Mouse (Mus musculus) testis, postnatal 14 days (tissue): Measurements from ENCODE around the gene Gm11983.
"Not testable (repeated sequence)": the region's sequence is repeated elsewhere in the genome, so short reads cannot be mapped to it uniquely, and the experiment has no call there.

Source experiments
- DNase-seq: peaks from one replicate; pipeline ENCODE4 v3.0.0; 2021; ENCODE audit warnings: low spot score

The Gm11983 gene

DNA sequence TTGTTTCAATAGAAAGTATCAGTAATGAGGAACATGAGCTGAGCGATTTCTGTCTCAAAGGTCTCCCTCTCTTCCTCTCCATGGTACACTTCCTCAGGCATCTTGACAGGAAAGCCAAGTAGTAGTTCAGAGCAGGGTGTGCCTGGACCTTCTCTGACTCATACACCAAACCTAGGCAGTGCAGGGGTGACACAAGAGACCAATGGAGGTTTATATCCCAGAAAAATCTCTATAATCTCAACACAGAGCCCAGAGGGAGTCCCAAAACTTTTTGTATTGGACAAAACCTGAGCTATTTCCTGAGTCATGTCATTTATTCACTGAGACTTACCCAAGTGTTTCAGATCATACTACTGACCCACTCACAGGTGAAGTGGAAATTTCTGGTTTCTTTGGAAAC lies at the start of gene Gm11983:
Gene Gm11983 (minus strand): TSS at position 101 of the 400 bp plus-strand sequence.
- DNase-seq = no peak

- not testable (repeated sequence) for DNase-seq
Observed at GRCm38 (mm10) chr11:6883045-6883444, 45.6 kb upstream of the Gm11983 start.

- peak; percentile 44 for DNase-seq
Observed at GRCm38 (mm10) chr11:6881614-6882013, 44.2 kb upstream of the Gm11983 start.

DNA sequence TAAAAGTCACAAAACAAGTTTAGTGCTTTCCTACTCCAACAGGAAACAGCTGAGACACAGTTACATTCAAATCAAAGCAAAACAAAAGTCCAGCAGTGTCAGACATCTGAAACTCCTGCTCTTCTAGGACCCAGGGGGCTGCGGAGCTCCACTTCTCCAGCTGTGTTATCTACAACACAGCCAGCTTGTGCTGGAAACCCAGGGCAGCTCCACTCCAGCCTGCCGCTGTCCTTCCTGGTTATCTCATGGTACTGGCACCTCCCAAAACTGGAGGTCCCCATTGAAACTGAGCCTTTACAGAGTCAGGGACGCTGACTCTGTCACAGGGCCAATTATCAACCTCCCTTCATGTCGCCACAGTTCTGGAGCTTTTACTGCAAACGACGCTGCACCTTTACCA lies 40.3 kb upstream of the Gm11983 start:
- no peak for DNase-seq

GRCm38 (mm10) chr11:6870947-6871346 lies 33.5 kb upstream of the Gm11983 start:
- no peak for DNase-seq

DNA sequence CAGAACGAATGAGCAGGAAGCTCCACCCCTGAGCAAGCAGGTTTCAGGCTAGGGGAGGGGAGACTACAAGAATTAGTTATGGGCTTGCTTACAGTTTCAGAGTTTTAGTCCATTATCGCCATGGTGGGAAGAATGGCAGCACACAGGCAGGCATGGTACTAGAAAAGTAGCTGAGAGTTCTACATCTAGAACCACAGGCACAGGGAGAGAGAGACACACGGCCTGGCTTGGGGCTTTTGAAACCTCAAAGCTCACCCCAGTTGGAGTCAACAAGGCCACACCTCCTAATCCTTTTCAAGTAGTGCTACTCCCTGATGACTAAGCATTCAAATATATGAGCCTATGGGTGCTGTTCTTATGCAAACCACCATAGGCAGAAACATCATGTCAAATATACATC lies 28.1 kb upstream of the Gm11983 start:
- no peak for DNase-seq

- no peak for DNase-seq
Observed at GRCm38 (mm10) chr11:6862185-6862584, 24.7 kb upstream of the Gm11983 start.

GRCm38 (mm10) chr11:6859898-6860858 lies 22.7 kb upstream of the Gm11983 start:
- DNase-seq = no peak

DNA sequence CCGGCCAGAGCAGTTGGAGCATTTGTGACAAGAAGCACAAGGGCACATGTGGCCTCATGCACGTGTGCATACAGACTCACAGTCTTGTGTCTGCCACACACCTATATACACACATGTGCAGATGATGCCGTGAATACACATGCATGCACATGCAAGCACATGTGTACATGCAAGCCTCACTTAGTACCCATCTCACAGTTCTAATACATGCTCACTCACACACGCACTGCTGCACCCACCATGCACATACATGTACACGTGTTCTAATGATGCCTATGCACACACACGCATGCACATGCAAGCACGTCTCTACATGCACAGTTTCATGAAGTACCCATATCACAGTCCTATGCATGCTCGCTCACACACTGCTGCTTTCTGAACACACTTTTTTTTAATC lies 21.6 kb upstream of the Gm11983 start:
- no peak for DNase-seq

DNA sequence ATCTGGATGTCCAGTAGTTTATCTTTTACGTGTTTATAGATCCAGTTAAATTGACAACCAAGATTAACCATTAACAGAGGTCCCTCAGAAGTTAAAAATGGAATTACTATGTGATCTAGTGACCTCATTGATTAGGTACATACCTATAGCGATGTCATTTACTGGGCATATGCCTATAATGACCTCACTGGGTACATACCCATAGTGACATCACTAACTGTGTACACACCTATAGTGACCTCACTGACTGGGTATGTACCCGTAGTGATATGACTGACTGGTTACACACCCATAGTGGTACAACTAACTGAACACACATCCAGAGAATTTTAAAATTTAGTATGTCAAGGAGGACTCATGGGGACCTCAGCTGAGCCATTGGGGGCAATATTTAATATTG lies 18.5 kb upstream of the Gm11983 start:
- no peak for DNase-seq

DNA sequence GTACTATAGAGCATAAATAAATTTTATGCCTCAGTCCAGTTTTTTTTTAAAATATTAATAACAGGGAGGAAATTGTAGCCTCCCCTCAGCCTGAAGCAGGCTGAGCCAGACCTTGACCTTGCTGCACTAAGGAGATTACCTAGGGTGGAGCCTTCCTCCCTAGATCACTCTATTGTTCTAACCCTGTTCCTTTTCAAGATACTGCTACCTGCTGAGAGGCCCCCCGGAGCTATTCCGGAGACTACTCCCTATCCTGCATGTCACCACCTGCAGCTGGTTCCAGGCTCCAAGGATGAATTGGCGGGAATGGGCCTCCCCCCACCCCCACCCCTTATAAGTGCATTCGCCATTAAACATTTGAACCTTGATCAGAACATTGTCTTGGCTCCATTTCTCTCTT lies 15.9 kb upstream of the Gm11983 start:
- DNase-seq = not testable (repeated sequence)

GRCm38 (mm10) chr11:6843831-6844230 lies 6.4 kb upstream of the Gm11983 start:
- no peak for DNase-seq

DNA sequence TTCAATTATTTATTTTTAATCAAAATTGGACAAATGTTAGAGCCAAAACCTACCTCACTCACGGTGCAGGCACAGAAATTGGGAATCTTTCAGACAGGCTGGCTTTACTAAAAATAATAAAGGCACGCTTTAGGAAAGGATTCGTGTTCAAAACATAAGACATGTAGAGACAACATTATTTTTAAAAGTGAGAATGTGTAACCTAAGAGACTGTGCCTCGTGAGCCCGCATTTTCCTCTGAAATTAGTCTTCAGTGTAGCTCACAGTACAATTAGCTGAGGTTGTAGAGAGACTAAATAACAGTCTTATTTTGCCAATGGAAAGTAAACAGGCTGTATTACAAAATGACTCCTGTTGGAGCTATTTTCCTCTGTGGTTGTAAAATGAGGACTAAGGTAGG lies 4.7 kb upstream of the Gm11983 start:
- no peak for DNase-seq

DNA sequence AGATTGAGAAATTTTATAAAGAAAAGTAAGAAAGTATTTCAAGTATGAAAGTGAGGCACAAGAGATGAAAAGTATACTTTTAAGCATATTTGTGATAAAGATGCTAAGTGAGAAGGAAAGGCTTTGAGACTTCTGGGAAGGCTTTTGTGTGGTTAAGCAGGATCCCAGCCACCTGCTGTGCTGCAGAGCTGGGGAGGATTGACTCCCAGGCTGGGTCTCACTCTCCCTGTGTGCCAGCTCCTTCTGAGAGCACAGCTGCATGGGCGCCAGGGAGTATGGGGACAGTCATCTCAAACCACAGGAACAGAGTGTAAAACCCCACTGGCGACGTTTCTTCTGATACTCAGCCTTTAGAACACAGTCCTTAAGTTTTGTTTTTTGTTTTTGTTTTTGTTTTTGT lies 3.3 kb upstream of the Gm11983 start:
- no peak for DNase-seq

DNA sequence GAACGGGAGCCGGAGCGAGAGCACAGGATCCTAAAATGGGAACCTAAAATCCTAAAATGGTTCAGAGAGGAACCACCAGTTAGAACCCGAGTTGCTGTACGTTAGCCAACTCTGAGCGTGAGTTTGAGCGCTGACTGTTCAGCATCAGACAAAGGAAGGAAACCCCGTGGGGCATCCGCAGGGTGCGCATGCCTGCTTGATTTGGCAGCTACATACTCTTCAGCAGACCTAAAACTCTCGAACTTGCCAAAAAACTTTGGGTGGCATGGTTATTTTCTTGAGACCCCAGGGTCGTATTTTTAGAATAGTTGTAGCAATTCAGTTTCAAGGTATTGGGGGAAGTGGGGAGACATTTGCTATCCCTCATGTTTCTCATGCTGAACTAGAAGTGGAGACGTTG lies 2.8 kb downstream of the Gm11983 start:
- no peak for DNase-seq

DNA sequence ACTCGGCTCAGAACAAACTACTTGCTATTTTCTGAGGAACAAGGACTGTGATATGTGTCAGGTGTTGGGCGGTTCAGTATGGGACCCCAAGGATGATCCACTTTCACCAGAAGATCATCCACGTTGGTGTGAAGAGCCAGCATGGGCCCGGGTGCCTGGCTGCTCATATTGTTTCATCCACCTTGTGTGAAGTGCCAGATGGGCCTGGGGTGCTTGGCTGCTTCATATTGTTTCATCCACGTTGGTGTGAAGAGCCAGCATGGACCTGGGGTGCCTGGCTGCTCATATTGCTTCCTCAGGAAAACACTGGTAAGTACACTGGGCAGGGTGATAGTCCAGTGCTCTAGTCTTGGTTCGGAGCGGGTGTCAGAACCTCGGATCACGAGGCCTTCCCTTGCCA lies 3.7 kb downstream of the Gm11983 start:
- no peak for DNase-seq

- DNase-seq = no peak
Observed at GRCm38 (mm10) chr11:6831931-6832330, 5.5 kb downstream of the Gm11983 start.

DNA sequence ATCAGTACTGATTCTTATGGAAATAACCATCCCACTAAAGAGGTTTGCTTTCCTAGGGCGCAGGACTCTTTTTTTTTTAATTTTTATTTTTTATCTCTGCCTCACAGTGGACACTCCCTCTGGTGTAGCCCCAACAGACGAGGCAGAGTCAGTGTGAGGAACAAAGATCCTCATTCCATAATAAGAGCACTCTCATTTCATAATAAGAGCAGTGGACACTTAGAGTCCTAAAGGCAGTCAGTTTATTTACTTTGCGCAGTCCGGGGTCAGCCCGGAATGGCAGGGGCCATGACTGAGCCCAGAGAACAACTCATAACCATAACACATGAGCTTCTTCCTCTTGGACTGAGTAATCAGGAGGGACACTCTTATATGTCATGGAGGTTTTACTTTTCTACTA lies 9.3 kb downstream of the Gm11983 start:
- DNase-seq = no peak

GRCm38 (mm10) chr11:6826157-6826556 lies 11.3 kb downstream of the Gm11983 start:
- no peak for DNase-seq

- DNase-seq = no peak
Observed at GRCm38 (mm10) chr11:6823176-6823575, 14.3 kb downstream of the Gm11983 start.

DNA sequence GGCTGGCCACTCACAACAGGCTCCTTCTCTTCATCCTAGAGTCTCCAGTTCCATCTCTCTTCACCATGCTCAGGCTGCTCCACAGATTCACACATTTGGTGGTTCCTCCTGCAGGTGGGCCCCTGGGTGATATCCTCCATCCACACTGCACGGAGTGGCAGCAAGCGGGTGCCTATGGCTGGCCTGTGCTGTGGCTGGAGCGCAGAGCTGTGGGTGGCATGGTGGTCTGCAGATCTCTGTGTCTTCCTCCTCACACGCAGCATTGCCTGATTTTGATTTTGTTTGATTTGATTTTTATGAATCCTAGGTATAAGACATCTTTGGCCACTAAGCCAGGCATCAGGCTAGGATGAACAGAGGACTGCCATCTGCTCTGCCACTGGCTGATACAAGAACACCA lies 23.0 kb downstream of the Gm11983 start:
- no peak for DNase-seq

- not testable (repeated sequence) for DNase-seq
Observed at GRCm38 (mm10) chr11:6802879-6803278, 34.6 kb downstream of the Gm11983 start.

- DNase-seq = no peak
Observed at GRCm38 (mm10) chr11:6790690-6791089, 46.8 kb downstream of the Gm11983 start.
